Mouse (Mus musculus) liver, embryonic 11.5 days (tissue): ENCODE measurements around the gene Zfp114. TPM values are rescaled to one million over a fixed set of nuclear protein-coding genes. Genes with fewer than 3 reads are reported as not detected.

Source experiments
- ATAC-seq: fragments of 200-750 bp; cut with Nextera tagmentation; replicated peaks from 2 replicates; pipeline ENCODE4 v1.8.0; 2017; ENCODE audit warnings: moderate number of reproducible peaks, mild to moderate bottlenecking, moderate TSS enrichment, moderate library complexity; ENCODE audit not compliant: low FRiP score
- DNase-seq: peaks from one replicate; pipeline ENCODE4 v3.0.0-alpha.2; 2017; ENCODE audit warnings: low spot score
- H3K27ac ChIP-seq: fragments of 300-500 bp; sonication (generic); 2 replicates; pipeline ENCODE4 v1.5.1; 2014; ENCODE audit warnings: mild to moderate bottlenecking, low read depth, low read length, control low read depth
- H3K27me3 ChIP-seq: fragments of 300-500 bp; sonication (generic); replicated peaks from 2 replicates; pipeline ENCODE4 v1.6.1; 2014; ENCODE audit warnings: low read length, mixed read lengths; ENCODE audit not compliant: control insufficient read depth, insufficient read depth
- H3K36me3 ChIP-seq: fragments of 300-500 bp; sonication (generic); 2 replicates; pipeline ENCODE4 v1.6.1; 2014; ENCODE audit warnings: mild to moderate bottlenecking, low read length, moderate library complexity, mixed read lengths; ENCODE audit not compliant: control insufficient read depth, insufficient read depth
- H3K4me1 ChIP-seq: fragments of 300-500 bp; sonication (generic); replicated peaks from 2 replicates; pipeline ENCODE4 v1.6.1; 2014; ENCODE audit warnings: low read length, mixed read lengths; ENCODE audit not compliant: control insufficient read depth, insufficient read depth
- H3K4me2 ChIP-seq: fragments of 300-500 bp; sonication (generic); 2 replicates; pipeline ENCODE4 v1.6.1; 2014; ENCODE audit warnings: mild to moderate bottlenecking, control low read depth, moderate library complexity
- H3K4me3 ChIP-seq: fragments of 300-500 bp; sonication (generic); 2 replicates; pipeline ENCODE4 v1.5.1; 2014; ENCODE audit warnings: low read depth, low read length, control low read depth
- H3K9ac ChIP-seq: fragments of 300-500 bp; sonication (generic); 2 replicates; pipeline ENCODE4 v1.6.1; 2014; ENCODE audit warnings: low read depth, low read length, control low read depth
- H3K9me3 ChIP-seq: fragments of 300-500 bp; sonication (generic); 2 replicates; pipeline ENCODE4 v1.6.1; 2016; ENCODE audit warnings: low read length, inconsistent platforms, mixed read lengths; ENCODE audit not compliant: control insufficient read depth
- WGBS: fragments of 180-500 bp; shearing (Covaris S2); extraction: QIAGEN DNeasy Blood & Tissue Kit; methylation state at CpG from one replicate; pipeline ENCODE4 v1.1.7; 2014; 5-methylcytosine and 5-hydroxymethylcytosine counted together
- polyA plus RNA-seq: library from polyadenylated mRNA; unstranded; fragments of >200 nt; fragmentation: Nextera tagmentation; extraction: Ambion mirVana; gene quantifications from 2 replicates; pipeline ENCODE4 v1.2.1, GENCODE M21; 2014

The Zfp114 gene
- polyA plus RNA-seq, 1 experiment from 2014 or later, result 2.9 TPM

GRCm38 (mm10) chr7:24211343-24211742 lies 36.5 kb downstream of the Zfp114 start, which contains the start of gene Zfp111:
Gene Zfp111 (minus strand): TSS chr7:24211443.
- H3K4me2 ChIP-seq, result no peak within 1 kb of the TSS
- no peak within 1 kb of the TSS for H3K4me3 ChIP-seq
- no peak for DNase-seq
- H3K9ac ChIP-seq, result no peak within 1 kb of the TSS
- ATAC-seq, result no peak
- H3K36me3 ChIP-seq, result no peaks in the 10 kb centered on the region
- no peaks in the 10 kb centered on the region for H3K27me3 ChIP-seq
- H3K27ac ChIP-seq, result no peak within 1 kb of the TSS
- WGBS, result 72% methylated on average over 5 of the region's 5 CpGs
- H3K4me1 ChIP-seq, result no peaks in the 10 kb centered on the region
- 0 out of 2 replicates have a peak, but pooled peaks cover under 1% of the 10 kb centered on the region for H3K9me3 ChIP-seq

Other genes with a start within 250 kb of the Zfp114 start
- not detected in 2 replicates for gene Vmn1r179, start 248.1 kb upstream of the Zfp114 start, polyA plus RNA-seq
- gene Vmn1r180, start 224.4 kb upstream of the Zfp114 start, polyA plus RNA-seq, result not detected in 2 replicates
- not detected in 2 replicates for gene Vmn1r181, start 200.4 kb upstream of the Zfp114 start, polyA plus RNA-seq
- not detected in 2 replicates for gene V1rd19, start 173.4 kb upstream of the Zfp114 start, polyA plus RNA-seq
- not detected in 2 replicates for gene Vmn1r183, start 121.8 kb upstream of the Zfp114 start, polyA plus RNA-seq
- 19.8 and 22.4 TPM in 2 replicates for gene Zfp180, start 93.1 kb upstream of the Zfp114 start, polyA plus RNA-seq
- 2.1 and 3.5 TPM in 2 replicates for gene Zfp112, start 62.7 kb upstream of the Zfp114 start, polyA plus RNA-seq
- 10.3 and 10.5 TPM in 2 replicates for gene Zfp235, start 40.9 kb upstream of the Zfp114 start, polyA plus RNA-seq
- gene Zfp111, start 36.4 kb downstream of the Zfp114 start, polyA plus RNA-seq, result 5.8 and 6.3 TPM in 2 replicates
- gene Zfp109, start 62.5 kb downstream of the Zfp114 start, polyA plus RNA-seq, result 3.6 and 4.8 TPM in 2 replicates
- 1.3 and 1.4 TPM in 2 replicates for gene Zfp108, start 79.7 kb downstream of the Zfp114 start, polyA plus RNA-seq
- 3.5 and 3.8 TPM in 2 replicates for gene Zfp93, start 95.4 kb downstream of the Zfp114 start, polyA plus RNA-seq
- 10.8 and 13.2 TPM in 2 replicates for gene Zfp61, start 126.2 kb downstream of the Zfp114 start, polyA plus RNA-seq
- gene Zfp94, start 141.6 kb downstream of the Zfp114 start, polyA plus RNA-seq, result 5.6 and 5.8 TPM in 2 replicates
- 0.22 TPM in 1 of 2 replicates, not detected in the other for gene Tescl, start 158.9 kb downstream of the Zfp114 start, polyA plus RNA-seq
- gene Lypd5, start 174.1 kb downstream of the Zfp114 start, polyA plus RNA-seq, result not detected in 2 replicates
- gene Kcnn4, start 195.2 kb downstream of the Zfp114 start, polyA plus RNA-seq, result 119 and 123 TPM in 2 replicates
- gene Smg9, start 224.6 kb downstream of the Zfp114 start, polyA plus RNA-seq, result 30.2 and 34.8 TPM in 2 replicates